Mouse (Mus musculus): Measurements from ENCODE around the gene Pld6.

- TF ChIP-seq CTCF (IDR thresholded peaks at IDR 0.05; ENCODE audit: borderline replicate concordance, insufficient read depth, low read length) (no peak), POLR2A (IDR thresholded peaks at IDR 0.05; ENCODE audit: low read depth, low read length) (no peak)
Measured at GRCm38 (mm10) chr11:59774522-59774921, 12.9 kb downstream of the Pld6 start.
